Mouse (Mus musculus) layer of hippocampus, postnatal 36 days (tissue): Measurements from ENCODE around the gene Gse1. TPM values are rescaled to one million over a fixed set of nuclear protein-coding genes. Genes with fewer than 3 reads are reported as not detected.

Experiments used
- DNase-seq, 2 experiments: peaks; one replicate each; pipeline ENCODE4 v3.0.0; 2022
- total RNA-seq, 2 experiments: library from RNA; stranded (reverse); gene quantifications; 2 replicates each; pipeline ENCODE4 v1.2.3; 2021

Gene Gse1
- total RNA-seq, 2 experiments from 2014 or later = 147 to 155 TPM

- DNase-seq = no peak
These were observed 257.6 kb downstream of the Gse1 start for GRCm38 (mm10) chr8:120485551-120486476.

- peak; percentile 64 to 69 for DNase-seq
These were observed 258.5 kb downstream of the Gse1 start for GRCm38 (mm10) chr8:120486477-120487376.

- no peak for DNase-seq
These were observed 259.1 kb downstream of the Gse1 start for GRCm38 (mm10) chr8:120487377-120487728.

- DNase-seq = peak; percentile 78 to 79
These were observed 259.7 kb downstream of the Gse1 start for GRCm38 (mm10) chr8:120487729-120488510.

- no peak for DNase-seq
These were observed 260.4 kb downstream of the Gse1 start for GRCm38 (mm10) chr8:120488636-120489131.

- peak in 1 of 2 experiments; percentile 58 for DNase-seq
These were observed 261.0 kb downstream of the Gse1 start for GRCm38 (mm10) chr8:120489142-120489754.

GRCm38 (mm10) chr8:120489771-120490281 is 261.6 kb downstream of the Gse1 start:
- DNase-seq = no peak

GRCm38 (mm10) chr8:120490354-120491141 is 262.3 kb downstream of the Gse1 start:
- no peak for DNase-seq

- DNase-seq = no peak
These were observed 263.0 kb downstream of the Gse1 start for GRCm38 (mm10) chr8:120491166-120491793.

GRCm38 (mm10) chr8:120492193-120492880 is 264.1 kb downstream of the Gse1 start:
- no peak for DNase-seq

GRCm38 (mm10) chr8:120492881-120493220 is 264.6 kb downstream of the Gse1 start:
- no peak for DNase-seq

- no peak for DNase-seq
These were observed 265.5 kb downstream of the Gse1 start for GRCm38 (mm10) chr8:120493508-120494464.

GRCm38 (mm10) chr8:120494903-120495302 is 266.6 kb downstream of the Gse1 start:
- DNase-seq = no peak

GRCm38 (mm10) chr8:120495461-120495860 is 267.2 kb downstream of the Gse1 start:
- DNase-seq = no peak

- DNase-seq = no peak
These were observed 268.2 kb downstream of the Gse1 start for GRCm38 (mm10) chr8:120496478-120496877.

GRCm38 (mm10) chr8:120497503-120497946 is 269.3 kb downstream of the Gse1 start:
- DNase-seq = no peak

- no peak for DNase-seq
These were observed 270.1 kb downstream of the Gse1 start for GRCm38 (mm10) chr8:120498349-120498831.
